Mouse (Mus musculus) cerebellum, postnatal 25 days (tissue): ENCODE results near the gene Gm42372.

Experiments
- DNase-seq, 2 experiments: peaks; one replicate each; pipeline ENCODE4 v3.0.0; 2021; ENCODE audit warnings: mixed read lengths in 2 of 2

Gm42372 gene

DNA sequence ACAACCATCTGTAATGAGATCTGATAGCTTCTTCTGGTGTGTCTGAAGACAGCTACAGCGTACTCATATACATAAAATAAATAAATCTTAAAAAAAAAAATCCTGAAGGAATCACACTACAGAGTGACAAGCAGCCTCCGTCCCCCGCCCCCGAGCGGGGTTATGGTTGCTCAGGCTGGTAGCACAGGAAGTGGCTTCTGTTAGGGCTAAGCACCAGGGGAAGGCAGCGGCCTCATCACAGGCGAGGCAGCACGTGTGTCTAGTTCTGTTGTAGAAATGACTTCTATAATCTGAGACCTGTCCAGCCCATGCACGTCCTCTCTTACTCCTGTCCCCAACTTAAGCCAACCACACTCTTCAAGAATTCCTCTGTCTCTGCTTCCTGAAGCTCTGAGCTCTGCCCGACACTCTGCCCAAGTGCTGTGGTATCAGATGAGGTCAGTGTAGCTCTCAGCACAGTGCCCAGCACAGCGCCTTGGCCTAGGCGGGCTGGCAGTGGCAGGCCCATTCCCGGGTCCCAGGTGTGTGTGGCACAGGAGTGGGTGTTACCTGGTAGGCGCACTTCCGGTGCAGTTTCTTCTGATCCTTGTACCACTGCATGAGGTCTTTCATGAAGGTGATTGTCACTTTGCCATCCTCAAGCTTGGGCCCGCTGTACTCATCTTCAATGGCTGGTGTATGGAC is 26.6 kb downstream of the Gm42372 start:
- DNase-seq: no peak

DNA sequence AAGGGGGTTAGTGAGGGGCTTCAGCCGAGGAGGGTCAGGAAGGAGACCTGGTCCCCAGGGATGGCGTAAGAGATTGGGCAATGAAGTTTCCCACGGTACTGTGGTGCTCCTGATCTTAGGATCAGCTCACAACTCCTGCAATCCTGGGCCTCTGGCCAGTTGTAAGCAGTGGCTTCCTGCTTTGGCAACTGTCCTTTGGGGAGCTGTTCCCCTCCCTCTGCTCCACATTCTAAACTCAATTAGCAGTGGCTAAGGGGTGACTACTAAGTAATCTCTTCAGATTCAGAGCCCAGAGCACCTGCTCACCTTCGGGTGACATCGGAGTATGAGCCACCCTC is 27.1 kb downstream of the Gm42372 start:
- DNase-seq: no peak

DNA sequence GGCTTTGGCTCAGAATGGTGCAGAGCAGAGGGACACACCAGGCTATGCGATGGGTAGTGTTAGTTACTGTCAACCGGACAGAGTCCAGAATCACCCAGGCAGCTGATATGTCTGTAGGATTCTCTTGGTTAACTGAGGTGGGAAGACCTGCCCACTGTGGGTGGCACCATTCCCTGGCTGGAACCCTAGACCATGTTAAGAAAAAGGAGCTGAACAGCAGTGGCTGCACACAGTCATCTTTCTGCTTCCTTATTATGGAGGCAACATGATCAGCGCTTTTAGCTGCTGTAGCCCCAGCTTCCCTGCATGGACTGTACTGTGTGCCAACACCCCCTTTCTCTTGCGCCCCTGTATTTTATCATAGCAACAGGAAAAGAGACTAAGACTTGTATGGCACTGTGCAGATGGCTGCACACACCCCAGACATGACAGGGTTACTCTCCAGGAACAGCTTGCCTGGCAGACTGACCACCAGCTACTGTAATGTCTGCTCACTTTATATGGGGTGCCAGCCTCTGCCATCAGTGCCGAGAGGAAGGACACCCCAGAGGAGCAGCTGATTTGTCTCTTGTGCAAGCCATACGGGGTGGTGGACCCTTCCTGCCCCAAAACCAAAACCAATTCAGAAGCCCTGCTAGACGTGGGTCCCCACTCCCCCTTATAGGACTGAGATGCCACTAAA is 29.2 kb downstream of the Gm42372 start:
- peak; percentile 68 to 78 for DNase-seq

DNA sequence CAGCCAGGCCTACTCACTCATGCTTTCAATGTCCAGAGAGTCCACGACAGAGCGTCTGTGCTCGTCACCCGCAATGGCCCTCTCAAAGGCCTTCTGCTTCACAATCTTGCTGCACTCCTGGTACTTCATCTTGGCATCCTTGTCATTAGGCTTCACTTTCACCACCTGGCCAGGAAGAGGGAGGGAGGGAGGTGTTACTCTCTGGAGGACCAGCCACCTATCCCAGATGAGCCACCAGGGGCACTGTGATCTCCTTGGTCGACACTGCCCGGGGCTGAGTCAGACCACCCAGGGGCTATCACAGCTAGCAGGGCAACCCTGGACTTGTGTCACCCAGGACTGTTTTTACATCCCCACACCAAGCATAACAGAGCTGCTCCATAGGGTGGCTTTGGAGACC is 32.5 kb downstream of the Gm42372 start:
- DNase-seq: peak; percentile 59 to 70

DNA sequence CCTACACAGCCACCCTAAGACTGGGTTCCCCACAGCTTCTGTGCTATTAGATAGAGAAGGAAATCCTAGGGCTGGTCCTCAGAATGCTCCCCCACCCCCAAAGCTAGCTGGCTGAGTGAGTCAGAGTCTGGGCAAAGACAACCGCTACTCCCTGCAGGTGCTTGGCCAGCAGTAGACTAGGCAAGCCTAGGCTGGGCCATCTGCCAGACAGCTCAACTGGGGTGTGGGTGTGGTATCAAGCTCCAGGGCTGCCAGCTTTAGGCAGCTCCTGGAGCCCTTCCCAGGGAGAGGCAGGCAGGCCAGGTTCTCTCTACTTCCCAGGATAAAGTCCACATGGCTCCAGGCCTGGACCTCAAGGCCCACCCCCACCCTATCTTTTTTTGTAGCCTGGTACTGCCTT is 34.1 kb downstream of the Gm42372 start:
- peak; percentile 98 to 99 for DNase-seq

DNA sequence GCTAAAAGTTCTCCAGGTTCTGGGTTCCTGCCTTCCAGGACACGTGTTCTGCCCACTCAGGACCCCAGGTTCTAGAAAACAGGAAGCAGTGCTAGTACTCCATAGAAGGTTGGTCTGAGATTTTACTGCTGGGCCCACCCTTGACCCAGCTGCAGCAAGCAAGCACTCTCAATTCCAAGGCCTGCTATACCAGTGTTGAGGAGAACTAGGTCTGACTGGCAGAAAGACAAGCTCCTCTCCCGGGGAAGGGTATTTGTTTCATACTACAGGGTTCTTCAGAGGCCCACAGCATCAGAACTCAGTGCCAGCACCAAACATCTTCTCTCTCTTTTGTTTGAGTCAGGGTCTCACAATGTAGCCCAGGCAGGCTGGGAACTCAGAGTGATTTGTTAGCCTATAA is 35.0 kb downstream of the Gm42372 start:
- DNase-seq: no peak

DNA sequence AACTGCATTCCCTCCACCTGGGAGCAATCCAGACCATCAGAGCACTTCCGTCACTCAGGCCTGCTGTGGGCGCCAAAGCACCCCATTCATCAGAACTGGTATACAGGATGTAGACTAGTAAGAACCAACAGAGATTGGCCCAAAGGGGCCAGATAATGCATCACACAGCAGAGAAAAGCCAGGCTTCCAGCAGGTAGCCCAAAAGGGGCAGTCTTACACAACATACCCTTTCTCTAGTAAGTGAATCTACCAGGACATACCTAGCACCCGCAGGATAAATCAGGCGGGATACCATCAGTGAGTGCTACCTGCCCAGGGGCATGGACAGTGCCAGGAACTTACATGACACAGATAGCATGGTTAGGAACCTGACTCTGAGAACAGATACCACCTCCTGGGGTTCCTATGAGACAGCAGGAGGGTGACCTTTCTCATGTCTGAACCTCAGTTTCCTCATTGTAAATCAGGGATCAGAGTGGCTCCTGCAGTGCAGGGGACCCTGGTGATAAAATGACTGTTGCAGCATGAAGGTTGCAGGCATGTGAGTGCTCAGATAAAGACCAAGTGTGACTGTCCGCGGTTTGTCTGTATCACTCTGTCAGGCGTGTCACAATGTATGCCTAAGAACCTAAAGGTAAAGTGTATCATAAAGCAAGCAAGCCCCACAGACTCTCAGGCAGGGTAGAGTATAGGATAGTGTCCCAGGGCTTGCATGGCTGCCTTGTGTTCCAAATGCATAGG is 36.7 kb downstream of the Gm42372 start:
- DNase-seq: peak; percentile 38 to 41

DNA sequence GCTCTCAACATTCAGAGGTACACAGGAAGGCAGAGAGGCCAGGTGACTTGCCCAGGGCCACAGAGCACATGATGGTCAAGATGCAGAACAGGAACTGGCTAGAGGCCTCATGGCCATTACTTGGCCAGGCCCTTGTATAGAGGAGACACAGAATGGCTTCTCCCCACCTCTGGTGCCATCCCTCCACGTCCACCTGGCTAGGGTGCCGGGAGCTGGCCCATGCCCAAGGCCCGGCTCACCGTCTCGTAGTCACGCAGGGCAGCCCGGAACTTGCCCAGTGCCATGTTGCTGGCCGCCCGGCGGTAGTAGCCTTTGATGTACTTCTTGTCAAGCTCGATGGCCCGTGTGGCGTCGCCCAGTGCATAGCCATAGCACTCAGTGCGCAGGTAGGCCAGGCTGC is 39.3 kb downstream of the Gm42372 start:
- DNase-seq: peak; percentile 68 to 71

DNA sequence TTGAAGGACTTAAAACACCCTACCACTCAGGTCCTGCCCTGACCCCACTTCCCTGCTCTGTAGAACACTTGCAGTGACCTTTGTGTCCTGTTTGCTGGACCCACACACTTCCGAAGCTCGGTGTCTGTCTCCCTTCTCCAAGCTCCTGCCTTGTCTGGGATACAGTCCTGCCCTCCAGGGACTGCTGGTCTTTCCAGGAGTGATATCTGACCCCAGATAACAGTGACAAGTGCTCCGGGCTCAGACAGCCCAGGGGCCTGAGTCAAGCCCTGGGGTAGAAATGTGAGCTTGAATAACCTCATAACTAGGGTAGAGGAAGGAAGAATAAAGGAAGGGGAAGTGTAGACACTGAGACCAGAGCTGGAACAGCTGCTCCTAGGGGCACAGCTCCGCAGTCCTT is 40.8 kb downstream of the Gm42372 start:
- no peak for DNase-seq

DNA sequence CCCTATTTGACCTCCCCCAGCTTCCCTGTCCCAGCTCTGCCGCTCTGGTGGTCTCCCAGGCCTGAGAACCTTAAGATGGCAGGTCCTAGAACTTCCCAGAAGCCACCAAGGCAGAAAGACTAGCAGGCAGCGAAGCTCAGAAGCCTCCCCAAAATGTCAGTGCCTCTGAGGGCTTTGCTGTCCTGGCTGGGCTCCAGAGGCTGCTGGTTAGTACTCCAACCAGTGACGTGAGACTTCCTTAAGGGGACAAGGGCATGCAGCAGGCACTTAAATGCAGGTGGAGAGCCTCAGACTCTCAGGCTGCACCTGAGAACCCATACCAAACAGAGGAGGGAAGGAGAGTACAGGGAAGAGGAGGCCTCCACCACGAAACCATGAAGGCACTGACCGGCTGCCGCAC is 41.3 kb downstream of the Gm42372 start:
- peak; percentile 54 to 77 for DNase-seq

DNA sequence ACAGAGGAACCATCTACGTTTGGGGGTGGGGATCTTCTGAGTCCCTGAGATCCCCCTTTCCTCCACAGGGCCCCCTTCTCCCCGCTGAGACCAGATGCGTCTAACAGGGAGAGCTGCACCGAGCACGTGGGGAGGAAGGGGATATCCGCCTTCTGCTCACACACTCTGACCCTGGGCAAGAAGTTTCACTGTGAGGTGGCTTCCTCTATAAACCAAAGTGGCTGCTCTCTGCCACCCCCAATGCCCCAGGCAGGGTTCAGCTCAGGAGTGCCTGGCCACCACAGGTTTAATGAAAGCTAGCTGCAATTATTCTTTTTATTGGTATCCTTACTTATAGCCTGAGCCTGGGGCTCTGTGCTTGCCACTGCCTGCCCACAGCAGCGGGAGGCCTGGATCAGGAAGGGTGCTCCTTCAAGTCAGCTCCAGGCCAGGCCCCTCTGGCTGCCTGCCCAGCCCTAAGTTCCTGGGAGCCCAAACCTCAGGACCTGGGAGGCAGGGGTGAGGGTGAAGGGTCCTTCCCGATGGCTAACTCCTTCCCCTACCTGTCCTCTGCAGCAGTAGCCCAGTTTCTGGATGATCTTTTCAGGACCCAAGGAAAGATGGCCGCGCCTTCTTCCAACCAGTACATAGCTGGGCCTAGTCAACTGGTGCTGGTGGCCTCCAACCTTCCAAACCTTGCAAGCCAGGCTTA is 42.1 kb downstream of the Gm42372 start:
- peak; percentile 45 to 57 for DNase-seq

DNA sequence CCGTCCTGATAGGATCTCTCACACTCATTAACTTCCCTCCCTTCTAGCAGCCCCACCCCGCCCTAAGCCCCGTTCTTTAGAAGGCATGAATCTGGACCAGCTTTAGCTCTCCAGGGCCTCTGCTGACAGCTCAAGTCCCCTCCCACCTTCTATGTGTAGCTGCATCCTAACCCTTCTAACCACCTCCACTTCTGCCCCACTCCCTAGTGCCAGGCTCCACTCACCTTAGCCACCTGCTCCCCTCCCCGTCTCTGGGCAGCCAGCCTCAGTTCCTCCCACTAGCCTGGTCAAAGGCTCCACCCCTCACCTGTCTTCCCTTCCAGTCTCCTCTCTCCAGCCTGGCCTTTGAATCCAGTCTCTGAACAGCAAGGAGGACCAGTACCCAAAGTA is 42.6 kb downstream of the Gm42372 start:
- peak; percentile 50 to 59 for DNase-seq

DNA sequence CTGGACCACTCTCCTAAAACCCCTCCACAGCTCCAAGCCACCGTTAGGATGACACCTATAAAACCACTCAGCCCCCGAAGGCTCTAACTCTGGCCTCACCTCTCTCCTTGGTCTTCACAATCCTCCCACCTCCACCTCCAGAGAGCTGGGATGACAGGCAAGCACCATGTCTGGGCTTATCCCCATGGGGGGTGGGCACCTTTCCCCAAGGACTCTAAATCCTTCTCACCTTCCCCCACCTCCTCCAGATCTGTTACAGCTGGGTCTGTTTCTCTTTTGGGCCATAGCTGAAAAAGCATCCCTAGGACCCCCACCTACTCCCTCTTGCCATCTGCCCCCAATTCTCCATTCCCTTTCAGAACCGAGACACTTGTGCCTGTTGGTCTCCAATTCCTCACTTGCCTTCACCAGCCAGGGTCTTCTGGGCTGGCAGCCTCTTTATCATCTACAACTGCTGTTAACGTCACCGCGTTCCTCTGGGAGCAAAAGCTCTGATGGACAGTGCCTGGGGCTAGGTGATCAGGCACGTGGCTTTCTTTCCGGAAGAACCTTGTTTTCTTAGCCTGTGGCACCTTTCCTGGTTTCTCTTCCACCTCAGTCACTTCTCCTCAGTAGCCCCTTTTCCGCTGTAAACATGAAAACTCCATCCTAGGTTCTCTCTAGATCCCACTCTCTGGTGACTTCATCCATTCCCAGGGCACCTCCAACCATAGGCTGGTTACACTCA is 43.2 kb downstream of the Gm42372 start:
- DNase-seq: peak in 1 of 2 experiments; percentile 46

DNA sequence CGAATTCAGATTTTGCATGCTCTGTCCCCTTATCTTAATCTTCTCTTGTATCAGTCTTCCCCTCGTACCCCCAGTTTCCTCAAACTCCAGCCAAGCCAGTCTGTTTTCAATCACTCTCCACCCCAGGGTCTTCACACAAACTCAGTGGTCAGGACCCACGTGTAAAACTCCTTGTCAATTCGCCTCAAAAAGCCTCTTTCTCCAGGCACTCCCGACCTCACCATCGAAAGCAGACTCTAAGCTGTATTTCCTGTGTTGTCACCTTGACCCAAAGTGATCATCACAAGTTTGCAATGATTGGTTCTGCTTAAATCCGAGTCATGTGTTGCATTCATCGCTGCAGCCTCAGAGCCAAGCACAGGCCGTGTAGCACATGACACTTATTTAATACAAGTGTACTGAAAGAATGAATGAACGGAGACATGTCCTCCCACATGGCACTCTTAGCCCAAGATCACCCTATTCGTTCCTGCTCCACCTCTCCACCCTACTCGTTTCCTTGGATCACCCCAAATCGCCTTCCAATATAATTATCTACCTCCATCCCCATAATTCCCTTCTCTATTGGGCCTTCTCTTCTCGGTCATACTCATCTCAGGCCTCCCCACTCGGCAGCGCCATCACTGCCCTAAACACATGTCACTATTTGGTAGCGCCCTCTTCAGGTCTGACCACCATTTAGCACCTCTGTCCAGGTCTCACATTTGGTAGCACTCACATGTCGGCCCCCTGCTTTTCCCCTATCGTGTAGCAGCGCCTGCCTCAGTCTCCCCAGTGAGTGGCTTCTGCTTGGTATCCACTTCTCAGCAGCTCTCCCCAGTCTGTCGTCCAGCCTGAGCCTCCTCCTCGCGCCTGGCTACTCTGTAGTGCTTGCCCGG is 44.1 kb downstream of the Gm42372 start:
- peak; percentile 32 to 82 for DNase-seq

DNA sequence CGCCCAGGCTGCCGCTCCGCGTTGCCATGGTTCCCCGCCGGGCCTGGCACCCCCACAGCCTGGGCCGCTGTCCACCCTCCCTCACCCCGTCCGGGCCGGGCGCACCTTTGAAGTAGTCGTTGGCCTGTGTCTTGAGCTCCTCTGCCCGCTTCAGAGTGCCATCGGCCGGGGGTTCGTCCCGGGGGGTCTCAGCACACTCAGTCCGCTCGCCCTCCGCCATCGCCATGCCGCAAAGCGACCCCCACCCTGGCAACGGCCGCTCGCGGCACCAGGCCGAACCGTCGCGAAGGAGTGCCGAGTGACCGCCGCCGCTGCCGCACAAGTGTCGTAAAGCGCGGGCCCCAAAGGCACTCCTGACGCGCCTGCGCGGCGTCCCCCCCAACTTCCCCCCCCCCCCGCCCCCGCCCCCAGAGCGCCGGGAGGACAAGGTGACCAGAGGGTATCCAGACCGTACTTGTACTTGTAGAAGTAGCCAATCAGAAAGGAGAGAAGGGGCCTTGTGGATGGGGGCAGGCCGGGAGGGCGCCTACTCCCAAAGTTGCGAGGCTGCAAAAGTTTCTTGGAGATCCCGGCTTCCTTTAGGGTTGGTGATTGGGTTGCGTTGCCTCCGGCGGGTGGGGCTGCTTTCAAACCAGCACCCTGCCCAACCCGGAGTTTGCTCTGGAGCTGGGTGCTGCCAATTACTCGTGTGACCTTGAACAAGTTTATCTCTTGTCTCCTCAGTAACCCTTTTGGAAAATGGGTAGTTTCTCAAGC is 44.9 kb downstream of the Gm42372 start, which contains the start of gene Ppp5c:
Ppp5c (minus strand) TSS at position 337 of the 756 bp plus-strand sequence.
- DNase-seq: peak; percentile 94

DNA sequence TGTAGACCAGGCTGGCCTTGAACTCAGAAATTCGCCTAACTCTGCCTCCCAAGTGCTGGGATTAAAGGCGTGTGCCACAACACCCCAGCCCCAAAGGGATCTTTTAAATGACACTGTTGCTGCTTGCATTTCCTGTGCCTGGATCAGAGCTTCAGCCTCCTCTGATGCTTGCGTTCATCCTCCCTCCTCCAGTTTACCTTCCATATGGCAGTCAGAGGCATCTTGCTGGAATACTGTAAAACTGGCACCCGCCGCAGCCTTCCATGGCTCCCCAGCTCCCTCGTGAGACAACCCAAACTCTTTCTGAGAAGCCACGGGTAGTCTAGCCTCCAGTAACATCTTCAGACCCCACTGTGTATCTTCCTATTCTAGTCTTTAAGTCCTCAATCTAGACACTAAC is 46.0 kb downstream of the Gm42372 start:
- DNase-seq: peak in 1 of 2 experiments; percentile 5

DNA sequence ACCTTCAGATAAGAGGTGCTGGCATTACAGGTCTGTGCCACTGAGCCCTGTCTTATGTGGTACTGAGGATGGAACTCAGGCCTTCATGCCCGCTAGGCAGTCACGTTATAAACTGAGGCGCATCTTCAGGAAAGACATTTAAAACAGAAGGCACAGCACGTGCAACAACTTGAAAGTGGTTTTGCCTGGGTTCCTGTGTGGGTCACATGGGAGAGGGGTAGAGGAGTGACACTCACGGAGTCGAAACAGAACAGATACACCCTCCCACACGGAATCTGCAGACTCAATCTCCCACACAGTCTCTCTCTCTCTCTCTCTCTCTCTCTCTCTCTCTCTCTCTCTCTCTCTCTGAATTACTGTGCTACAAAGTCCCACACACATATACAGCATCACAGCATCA is 47.4 kb downstream of the Gm42372 start:
- DNase-seq: no peak
